Mouse (Mus musculus): Measurements from ENCODE around the gene Fktn. TPM values are rescaled to one million over a fixed set of nuclear protein-coding genes. Genes with fewer than 3 reads are reported as not detected.

Gene Fktn
- polyA plus RNA-seq, 1 experiment from 2014 or later: 18.7 TPM

- Histone ChIP-seq H3K4me1 (replicated peaks; ENCODE audit: control insufficient read depth, insufficient read depth, low read length) (no peaks in the 10 kb centered on the region), H3K4me3 (ENCODE audit: low read depth, low read length) (no peak overlapping the region), H3K9me3 (ENCODE audit: control insufficient read depth, low read length) (no peaks in the 10 kb centered on the region), H3K4me2 (replicated peaks; ENCODE audit: low read depth, low read length) (no peak overlapping the region), H3K9ac (ENCODE audit: low read depth, low read length) (no peak overlapping the region), H3K27me3 (ENCODE audit: control insufficient read depth, insufficient read depth, low read length) (no peaks in the 10 kb centered on the region), H3K27ac (ENCODE audit: low read depth, low read length) (no peak overlapping the region), H3K36me3 (ENCODE audit: control insufficient read depth, insufficient read depth, low read length) (no peaks in the 10 kb centered on the region)
- no peak for DNase-seq (ENCODE audit: low spot score)
- ATAC-seq (ENCODE audit: low FRiP score): no peak
Observed at GRCm38 (mm10) chr4:53757030-53757429, 43.2 kb downstream of the Fktn start.

GRCm38 (mm10) chr4:53758764-53759163, 45.0 kb downstream of the Fktn start:
- WGBS: 98% methylated on average over 4 of the region's 4 CpGs
- ATAC-seq (ENCODE audit: low FRiP score) (no peak), DNase-seq (ENCODE audit: low spot score) (no peak)
- no peak overlapping the region for H3K4me2 ChIP-seq (replicated peaks; ENCODE audit: low read depth, low read length)
- H3K9ac ChIP-seq (ENCODE audit: low read depth, low read length): no peak overlapping the region
- no peaks in the 10 kb centered on the region for H3K4me1 ChIP-seq (replicated peaks; ENCODE audit: control insufficient read depth, insufficient read depth, low read length)
- H3K27me3 ChIP-seq (ENCODE audit: control insufficient read depth, insufficient read depth, low read length): no peaks in the 10 kb centered on the region
- H3K4me3 ChIP-seq (ENCODE audit: low read depth, low read length): no peak overlapping the region
- H3K36me3 ChIP-seq (ENCODE audit: control insufficient read depth, insufficient read depth, low read length): no peaks in the 10 kb centered on the region
- no peaks in the 10 kb centered on the region for H3K9me3 ChIP-seq (ENCODE audit: control insufficient read depth, low read length)
- no peak overlapping the region for H3K27ac ChIP-seq (ENCODE audit: low read depth, low read length)

DNA sequence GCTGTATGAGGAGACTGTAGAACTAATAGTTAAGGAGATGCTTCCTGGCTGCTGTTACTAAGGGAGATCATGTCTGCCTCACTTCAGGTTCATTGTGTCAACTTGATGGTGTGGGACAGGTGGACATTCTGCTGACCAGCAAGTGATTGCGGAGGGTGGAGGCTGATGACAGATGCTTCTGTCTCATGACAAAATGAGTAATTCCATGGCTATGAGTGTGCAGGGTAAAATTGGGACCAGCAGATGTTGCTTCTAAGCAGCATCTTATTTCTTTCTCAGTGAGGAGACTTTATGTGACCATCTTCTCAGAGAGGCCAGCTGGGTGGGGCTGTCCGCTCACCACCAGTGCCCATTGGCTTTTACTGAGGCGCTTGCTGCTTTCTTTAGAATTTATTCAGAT, 45.9 kb downstream of the Fktn start:
- H3K9me3 ChIP-seq (ENCODE audit: control insufficient read depth, low read length): no peaks in the 10 kb centered on the region
- no peak overlapping the region for H3K4me3 ChIP-seq (ENCODE audit: low read depth, low read length)
- 91% methylated on average over 3 of the region's 3 CpGs for WGBS
- no peaks in the 10 kb centered on the region for H3K36me3 ChIP-seq (ENCODE audit: control insufficient read depth, insufficient read depth, low read length)
- H3K27me3 ChIP-seq (ENCODE audit: control insufficient read depth, insufficient read depth, low read length): no peaks in the 10 kb centered on the region
- H3K27ac ChIP-seq (ENCODE audit: low read depth, low read length): no peak overlapping the region
- ATAC-seq (ENCODE audit: low FRiP score) (no peak), DNase-seq (ENCODE audit: low spot score) (no peak)
- no peak overlapping the region for H3K9ac ChIP-seq (ENCODE audit: low read depth, low read length)
- no peak overlapping the region for H3K4me2 ChIP-seq (replicated peaks; ENCODE audit: low read depth, low read length)
- H3K4me1 ChIP-seq (replicated peaks; ENCODE audit: control insufficient read depth, insufficient read depth, low read length): no peaks in the 10 kb centered on the region

DNA sequence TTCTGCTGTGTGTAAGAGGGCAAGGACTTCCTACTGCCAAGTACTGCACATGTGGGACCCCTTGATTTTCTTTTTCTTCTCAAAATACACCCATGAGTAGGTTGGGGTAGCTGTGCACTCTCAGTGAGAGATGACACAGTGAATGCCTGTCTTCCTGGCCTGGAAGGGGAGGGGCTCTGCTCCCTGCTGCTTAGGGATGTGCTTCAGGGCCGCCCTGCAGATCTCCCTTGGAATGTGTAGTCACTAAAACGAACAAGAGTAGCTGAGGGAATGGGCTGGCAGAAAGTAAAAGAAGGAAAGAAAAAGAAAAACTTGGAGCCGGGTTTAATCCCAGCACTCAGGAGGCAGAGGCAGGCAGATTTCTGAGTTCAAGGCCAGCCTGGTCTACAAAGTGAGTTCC, 48.7 kb downstream of the Fktn start:
- Histone ChIP-seq H3K9ac (ENCODE audit: low read depth, low read length) (no peak overlapping the region), H3K4me3 (ENCODE audit: low read depth, low read length) (no peak overlapping the region), H3K27me3 (ENCODE audit: control insufficient read depth, insufficient read depth, low read length) (no peaks in the 10 kb centered on the region), H3K36me3 (ENCODE audit: control insufficient read depth, insufficient read depth, low read length) (no peaks in the 10 kb centered on the region), H3K27ac (ENCODE audit: low read depth, low read length) (no peak overlapping the region), H3K9me3 (ENCODE audit: control insufficient read depth, low read length) (no peaks in the 10 kb centered on the region), H3K4me1 (replicated peaks; ENCODE audit: control insufficient read depth, insufficient read depth, low read length) (no peaks in the 10 kb centered on the region), H3K4me2 (replicated peaks; ENCODE audit: low read depth, low read length) (no peak overlapping the region)
- ATAC-seq (ENCODE audit: low FRiP score) (no peak), DNase-seq (ENCODE audit: low spot score) (no peak)
- 55% methylated on average over 3 of the region's 3 CpGs for WGBS

- no peak for DNase-seq (ENCODE audit: low spot score)
- Histone ChIP-seq H3K9ac (ENCODE audit: low read depth, low read length) (no peak overlapping the region), H3K4me1 (replicated peaks; ENCODE audit: control insufficient read depth, insufficient read depth, low read length) (no peaks in the 10 kb centered on the region), H3K4me2 (replicated peaks; ENCODE audit: low read depth, low read length) (no peak overlapping the region), H3K36me3 (ENCODE audit: control insufficient read depth, insufficient read depth, low read length) (no peaks in the 10 kb centered on the region; the same call in 1 of the 2 replicates), H3K4me3 (ENCODE audit: low read depth, low read length) (no peak overlapping the region), H3K9me3 (ENCODE audit: control insufficient read depth, low read length) (no peaks in the 10 kb centered on the region), H3K27me3 (ENCODE audit: control insufficient read depth, insufficient read depth, low read length) (no peaks in the 10 kb centered on the region; the same call in 1 of the 2 replicates), H3K27ac (ENCODE audit: low read depth, low read length) (no peak overlapping the region)
- 19% methylated on average over 6 of the region's 6 CpGs for WGBS
- ATAC-seq (ENCODE audit: low FRiP score): no peak
Observed at GRCm38 (mm10) chr4:53770958-53771735, 57.3 kb downstream of the Fktn start.

DNA sequence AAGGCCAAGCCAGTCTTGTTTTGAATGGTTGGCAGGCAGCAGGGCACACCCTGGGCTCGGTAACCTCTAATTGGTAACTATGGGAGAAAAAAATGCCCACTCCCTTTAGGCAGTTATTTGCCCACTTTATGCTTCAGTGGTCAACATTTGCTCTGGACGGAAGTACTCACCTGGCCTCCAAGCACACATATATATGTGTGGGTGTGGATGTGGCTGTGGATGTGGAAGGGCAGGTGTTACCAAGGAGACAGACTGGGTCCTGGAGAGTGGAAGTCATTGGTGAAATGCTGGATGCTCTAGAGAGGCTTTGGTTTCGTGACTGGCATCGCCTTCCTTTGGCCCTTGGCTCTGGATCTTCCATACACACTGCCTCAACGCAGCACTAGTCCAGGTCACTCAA, 58.2 kb downstream of the Fktn start:
- no peak overlapping the region for H3K27ac ChIP-seq (ENCODE audit: low read depth, low read length)
- ATAC-seq (ENCODE audit: low FRiP score): no peak
- H3K4me2 ChIP-seq (replicated peaks; ENCODE audit: low read depth, low read length): no peak overlapping the region
- no peaks in the 10 kb centered on the region for H3K4me1 ChIP-seq (replicated peaks; ENCODE audit: control insufficient read depth, insufficient read depth, low read length)
- H3K36me3 ChIP-seq (ENCODE audit: control insufficient read depth, insufficient read depth, low read length): no peaks in the 10 kb centered on the region; the same call in 1 of the 2 replicates
- WGBS: 66% methylated on average over 5 of the region's 5 CpGs
- H3K9me3 ChIP-seq (ENCODE audit: control insufficient read depth, low read length): no peaks in the 10 kb centered on the region
- no peak for DNase-seq (ENCODE audit: low spot score)
- no peak overlapping the region for H3K9ac ChIP-seq (ENCODE audit: low read depth, low read length)
- no peaks in the 10 kb centered on the region; the same call in 1 of the 2 replicates for H3K27me3 ChIP-seq (ENCODE audit: control insufficient read depth, insufficient read depth, low read length)
- no peak overlapping the region for H3K4me3 ChIP-seq (ENCODE audit: low read depth, low read length)

DNA sequence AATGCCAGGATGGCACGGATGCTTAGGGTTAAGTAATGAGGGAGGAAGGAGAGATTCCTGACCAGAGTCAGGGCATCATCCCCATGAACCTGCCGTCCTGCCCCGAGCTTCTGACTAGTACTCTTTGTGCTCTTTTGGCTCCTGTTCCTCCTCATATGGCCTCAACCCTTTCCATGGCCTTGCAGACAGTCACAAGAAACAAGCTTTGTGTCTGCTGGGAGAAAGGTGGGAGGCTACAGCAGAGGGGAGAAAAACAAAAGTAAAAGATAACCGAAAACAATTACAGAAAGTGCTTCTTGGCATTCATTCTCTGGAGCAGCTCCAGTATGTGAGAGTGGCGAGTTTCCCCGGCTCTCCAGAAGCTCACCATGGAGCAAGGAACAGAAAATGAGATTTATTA, 60.1 kb downstream of the Fktn start:
- ATAC-seq (ENCODE audit: low FRiP score) (no peak), DNase-seq (ENCODE audit: low spot score) (no peak)
- H3K4me1 ChIP-seq (replicated peaks; ENCODE audit: control insufficient read depth, insufficient read depth, low read length): no peaks in the 10 kb centered on the region
- WGBS: 60% methylated on average over 6 of the region's 6 CpGs
- no peak overlapping the region for H3K9ac ChIP-seq (ENCODE audit: low read depth, low read length)
- no peaks in the 10 kb centered on the region for H3K9me3 ChIP-seq (ENCODE audit: control insufficient read depth, low read length)
- H3K4me2 ChIP-seq (replicated peaks; ENCODE audit: low read depth, low read length): no peak overlapping the region
- no peaks in the 10 kb centered on the region for H3K36me3 ChIP-seq (ENCODE audit: control insufficient read depth, insufficient read depth, low read length)
- no peaks in the 10 kb centered on the region; the same call in 1 of the 2 replicates for H3K27me3 ChIP-seq (ENCODE audit: control insufficient read depth, insufficient read depth, low read length)
- H3K4me3 ChIP-seq (ENCODE audit: low read depth, low read length): no peak overlapping the region
- no peak overlapping the region for H3K27ac ChIP-seq (ENCODE audit: low read depth, low read length)

DNA sequence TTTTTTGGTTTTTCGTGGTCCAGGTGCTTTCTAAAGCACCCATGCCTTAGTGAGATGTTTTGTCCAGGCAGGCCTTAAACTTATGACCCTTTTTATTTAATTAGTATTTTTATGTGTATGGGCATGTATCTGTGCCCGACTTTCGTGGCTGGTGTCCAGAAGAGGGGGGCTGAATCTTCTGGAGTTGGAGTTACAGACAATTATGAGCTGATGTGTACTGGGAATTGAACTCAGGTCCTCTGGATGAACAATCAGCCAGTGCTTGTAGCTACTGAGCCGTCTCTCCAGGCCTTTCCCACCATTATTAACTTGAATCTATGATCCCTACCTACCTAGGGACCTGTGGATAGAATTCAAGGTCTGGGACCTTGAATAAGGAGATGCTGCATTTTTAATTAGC, 67.6 kb downstream of the Fktn start:
- DNase-seq (ENCODE audit: low spot score) (no peak), ATAC-seq (ENCODE audit: low FRiP score) (no peak)
- H3K27ac ChIP-seq (ENCODE audit: low read depth, low read length): no peak overlapping the region
- H3K4me3 ChIP-seq (ENCODE audit: low read depth, low read length): no peak overlapping the region
- no peak overlapping the region for H3K9ac ChIP-seq (ENCODE audit: low read depth, low read length)
- no peaks in the 10 kb centered on the region for H3K36me3 ChIP-seq (ENCODE audit: control insufficient read depth, insufficient read depth, low read length)
- no peak overlapping the region for H3K4me2 ChIP-seq (replicated peaks; ENCODE audit: low read depth, low read length)
- WGBS: 66% methylated on average over 4 of the region's 4 CpGs
- no peaks in the 10 kb centered on the region; the same call in 1 of the 2 replicates for H3K27me3 ChIP-seq (ENCODE audit: control insufficient read depth, insufficient read depth, low read length)
- no peaks in the 10 kb centered on the region for H3K4me1 ChIP-seq (replicated peaks; ENCODE audit: control insufficient read depth, insufficient read depth, low read length)
- no peaks in the 10 kb centered on the region for H3K9me3 ChIP-seq (ENCODE audit: control insufficient read depth, low read length)

Data from hindbrain, embryonic 11.5 days (tissue).